Mouse (Mus musculus) C2C12 (cell line): ENCODE measurements around the gene Ednra.

Source experiments
- CEBPB ChIP-seq: IDR thresholded peaks from one replicate; pipeline ENCODE4 v1.6.1; 2011; ENCODE audit warnings: low read depth, mild to moderate bottlenecking, control low read depth, moderate library complexity
- CTCF ChIP-seq: IDR thresholded peaks from one replicate; pipeline ENCODE4 v1.5.1; 2011; ENCODE audit not compliant: control insufficient read depth, insufficient read depth, insufficient read length
- FOSL1 ChIP-seq: IDR thresholded peaks from one replicate; pipeline ENCODE4 v1.8.0; 2011; ENCODE audit warnings: mild to moderate bottlenecking, low read length; ENCODE audit not compliant: poor library complexity, insufficient read depth, severe bottlenecking
- MAX ChIP-seq: IDR thresholded peaks from one replicate; pipeline ENCODE4 v1.6.1; 2011; ENCODE audit warnings: mild to moderate bottlenecking, control low read depth
- MYOD1 ChIP-seq: IDR thresholded peaks from one replicate; pipeline ENCODE4 v1.6.1; 2011; ENCODE audit warnings: low read depth; ENCODE audit not compliant: control insufficient read depth, insufficient read length
- MYOG ChIP-seq: IDR thresholded peaks from one replicate; pipeline ENCODE4 v1.6.1; 2011; ENCODE audit not compliant: control insufficient read depth, insufficient read length; ENCODE audit errors: extremely low read depth
- USF1 ChIP-seq: IDR thresholded peaks from one replicate; pipeline ENCODE4 v1.6.1; 2011; ENCODE audit warnings: low read depth, mild to moderate bottlenecking, control low read depth, moderate library complexity

DNA sequence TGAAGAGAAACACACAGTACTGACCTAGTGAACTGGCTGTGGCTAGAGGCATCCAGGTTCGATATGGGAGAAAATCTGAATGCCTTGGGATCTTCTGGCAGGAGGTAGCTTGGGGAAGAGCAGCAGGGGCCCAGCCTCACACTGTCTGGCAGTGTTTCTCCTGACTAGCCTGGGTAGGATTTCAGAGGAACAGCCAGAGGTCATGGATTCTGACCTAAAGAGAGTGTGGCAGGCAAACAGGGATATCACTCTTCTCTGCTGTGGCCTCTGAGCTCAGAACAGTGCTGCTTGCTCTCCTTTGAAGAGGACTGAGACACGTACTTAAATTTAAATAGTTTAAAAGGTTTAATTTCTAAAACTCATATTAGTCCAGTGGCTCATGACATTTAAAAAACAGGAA is 7.2 kb downstream of the Ednra start:
- TF ChIP-seq CTCF = no peak
- no peak for TF ChIP-seq MYOG
- TF ChIP-seq USF1 = no peak
- TF ChIP-seq MAX = no peak
- TF ChIP-seq FOSL1 = no peak
- TF ChIP-seq CEBPB = no peak
- no peak for TF ChIP-seq MYOD1
